Mouse (Mus musculus): Measurements from ENCODE around the gene Nudt22.

The Nudt22 gene

GRCm38 (mm10) chr19:6949951-6950350 is 46.0 kb downstream of the Nudt22 start:
- DNase-seq (ENCODE audit: low spot score in 2 of 2), result no peak

GRCm38 (mm10) chr19:6949532-6949931 is 46.4 kb downstream of the Nudt22 start:
- no peak for DNase-seq (ENCODE audit: low spot score in 2 of 2)

GRCm38 (mm10) chr19:6948186-6948585 is 47.7 kb downstream of the Nudt22 start:
- no peak for DNase-seq (ENCODE audit: low spot score in 2 of 2)

GRCm38 (mm10) chr19:6947742-6948141 is 48.2 kb downstream of the Nudt22 start:
- DNase-seq (ENCODE audit: low spot score in 2 of 2), result no peak

GRCm38 (mm10) chr19:6943709-6944108 is 52.2 kb downstream of the Nudt22 start:
- DNase-seq (ENCODE audit: low spot score in 2 of 2), result no peak

All from left cerebral cortex, adult 9 months (tissue).